Mouse (Mus musculus): ENCODE data around the gene Ppm1m. TPM values are rescaled to one million over a fixed set of nuclear protein-coding genes. Genes with fewer than 3 reads are reported as not detected.

Ppm1m gene
- polyA plus RNA-seq, 1 experiment = 14.6 TPM

DNA sequence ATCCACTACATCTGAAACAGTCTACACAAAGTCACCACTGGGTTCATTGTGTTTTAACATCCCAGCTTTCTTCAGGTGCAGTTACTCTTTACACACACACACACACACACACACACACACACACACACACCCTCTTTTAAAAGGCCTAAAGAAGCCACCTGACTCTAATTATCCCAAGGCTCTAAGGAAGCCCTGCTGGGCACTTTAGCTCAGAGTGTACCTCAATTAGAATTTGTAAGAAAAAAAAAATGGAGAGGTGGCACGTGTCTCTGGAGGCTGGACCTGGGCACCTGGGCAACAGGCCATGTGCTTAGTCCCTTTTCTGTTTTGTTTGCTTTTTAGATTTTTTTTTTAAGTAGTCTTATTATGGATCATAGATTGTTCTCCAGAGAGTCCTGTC lies 31.8 kb downstream of the Ppm1m start:
- DNase-seq (ENCODE audit: low read depth, low spot score) = no peak
- WGBS = 19% methylated on average over 1 of the region's 1 CpGs

DNA sequence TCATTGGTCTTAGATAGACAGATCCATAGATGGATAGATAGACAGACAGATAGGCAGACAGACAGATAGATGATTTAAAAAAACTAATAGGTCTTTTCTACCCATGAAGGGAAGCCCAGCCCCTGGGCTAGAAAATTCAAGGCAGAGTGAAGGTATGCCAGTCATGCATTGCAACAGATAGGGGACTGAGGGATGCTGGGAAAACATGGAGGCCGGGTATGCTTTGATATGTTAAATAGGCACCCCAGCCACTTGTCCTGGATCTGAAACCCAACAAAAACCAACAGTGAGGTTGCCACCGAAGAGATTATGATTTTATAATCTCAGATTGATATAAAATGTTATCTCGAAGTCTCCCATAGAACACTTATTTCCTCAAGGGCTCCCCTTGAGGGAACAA lies 32.3 kb downstream of the Ppm1m start:
- WGBS = 37% methylated on average over 3 of the region's 3 CpGs
- no peak for DNase-seq (ENCODE audit: low read depth, low spot score)

GRCm38 (mm10) chr9:106166709-106167108 lies 32.8 kb downstream of the Ppm1m start:
- DNase-seq (ENCODE audit: low read depth, low spot score) = no peak
- WGBS = 27% methylated on average over 2 of the region's 2 CpGs

DNA sequence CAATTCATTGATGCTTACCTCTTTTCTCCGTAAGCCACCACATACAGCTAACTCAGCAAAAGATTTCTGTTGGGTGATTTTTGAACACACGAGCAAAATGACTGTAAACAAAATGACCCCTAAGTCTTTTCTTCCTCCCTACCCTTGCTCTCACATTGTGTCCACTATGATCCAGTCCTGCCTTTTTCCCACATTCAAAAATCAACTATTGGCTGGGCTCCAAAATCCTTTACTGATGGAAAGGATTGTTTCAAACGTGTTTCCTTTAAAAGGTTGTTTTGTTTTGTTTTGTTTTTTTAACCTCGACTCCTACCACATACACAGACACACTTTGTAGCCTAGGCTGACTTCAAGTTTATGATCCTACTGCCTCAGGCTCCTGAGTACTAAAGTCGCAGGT lies 39.1 kb downstream of the Ppm1m start:
- WGBS = 19% methylated on average over 5 of the region's 5 CpGs
- DNase-seq (ENCODE audit: low read depth, low spot score) = no peak

DNA sequence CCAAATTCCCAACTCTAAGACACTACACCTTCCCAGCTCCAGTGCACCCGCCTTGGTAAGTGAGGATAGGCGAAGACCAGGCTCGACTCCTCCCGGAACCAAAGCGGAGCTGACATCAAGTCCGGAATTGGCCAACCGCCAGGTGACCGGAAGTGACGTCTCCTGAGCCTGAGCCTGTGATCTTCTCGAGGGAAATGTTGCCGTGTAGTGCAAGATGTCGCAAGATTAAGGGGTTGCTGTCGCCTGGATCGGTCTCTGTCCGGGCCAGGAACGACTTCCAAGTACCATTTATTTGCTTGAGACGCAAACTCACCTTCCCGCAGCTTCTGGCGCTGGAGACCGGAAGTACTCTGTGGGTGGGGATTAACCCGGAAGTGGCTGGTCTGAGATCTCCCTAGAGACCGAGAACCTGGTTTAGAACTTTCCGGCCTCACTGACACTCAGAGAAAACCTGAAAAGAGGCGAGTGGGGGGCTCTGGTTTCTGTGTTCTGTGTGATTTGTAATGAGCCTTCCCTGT lies 39.7 kb downstream of the Ppm1m start:
- peak; percentile 84 for DNase-seq (ENCODE audit: low read depth, low spot score)

GRCm38 (mm10) chr9:106159237-106159636 lies 40.3 kb downstream of the Ppm1m start:
- no peak for DNase-seq (ENCODE audit: low read depth, low spot score)
- 85% methylated on average over 9 of the region's 9 CpGs for WGBS

More for the DNA sequence above, 39.7 kb downstream of the Ppm1m start:
- WGBS = 2% methylated on average over 24 of the region's 24 CpGs

DNA sequence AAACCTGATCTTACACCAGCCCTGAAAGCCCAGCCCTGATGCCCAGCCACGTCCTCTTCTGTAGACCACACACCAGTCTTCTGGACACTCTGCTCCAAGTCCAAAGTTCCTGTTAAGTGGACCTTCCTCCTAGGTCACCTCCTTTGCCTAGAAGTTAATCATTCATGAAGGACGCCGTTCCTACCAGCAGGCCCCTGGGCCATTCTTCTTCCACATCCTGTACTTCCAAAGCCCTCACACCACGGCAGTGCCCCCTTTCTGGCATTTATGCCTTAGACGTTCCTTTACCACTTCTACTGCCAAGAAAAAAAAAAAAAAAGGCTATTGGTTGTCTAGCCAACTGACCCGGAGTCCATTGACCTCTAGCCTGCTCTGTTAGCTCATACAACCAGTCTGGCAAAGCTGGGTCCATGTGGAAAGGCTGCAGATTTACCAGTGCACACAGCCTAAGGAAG lies 41.5 kb downstream of the Ppm1m start, which contains the start of gene Glyctk:
Glyctk (minus strand) TSS at position 102 of the 455 bp plus-strand sequence.
- no peak for DNase-seq (ENCODE audit: low read depth, low spot score)
- WGBS = 51% methylated on average over 6 of the region's 6 CpGs

DNA sequence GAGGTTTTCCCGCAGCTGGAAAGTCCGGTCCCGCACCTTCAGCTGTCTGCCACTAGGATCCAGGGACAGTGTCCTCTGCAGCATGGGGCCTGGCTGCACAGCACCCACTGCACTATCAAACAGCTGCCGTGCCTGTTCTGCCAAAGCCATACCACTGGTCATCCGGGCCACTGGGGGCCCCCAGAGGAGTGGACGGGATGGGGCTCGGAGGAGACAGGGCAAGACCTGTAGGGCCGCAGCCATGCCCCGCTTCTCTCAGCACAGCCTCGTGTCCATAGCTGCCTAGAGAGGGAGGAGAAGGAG lies 42.0 kb downstream of the Ppm1m start:
- WGBS = 88% methylated on average over 10 of the region's 10 CpGs
- no peak for DNase-seq (ENCODE audit: low read depth, low spot score)

- WGBS = 87% methylated on average over 21 of the region's 21 CpGs
- no peak for DNase-seq (ENCODE audit: low read depth, low spot score)
These were observed 42.5 kb downstream of the Ppm1m start for GRCm38 (mm10) chr9:106156921-106157622.

DNA sequence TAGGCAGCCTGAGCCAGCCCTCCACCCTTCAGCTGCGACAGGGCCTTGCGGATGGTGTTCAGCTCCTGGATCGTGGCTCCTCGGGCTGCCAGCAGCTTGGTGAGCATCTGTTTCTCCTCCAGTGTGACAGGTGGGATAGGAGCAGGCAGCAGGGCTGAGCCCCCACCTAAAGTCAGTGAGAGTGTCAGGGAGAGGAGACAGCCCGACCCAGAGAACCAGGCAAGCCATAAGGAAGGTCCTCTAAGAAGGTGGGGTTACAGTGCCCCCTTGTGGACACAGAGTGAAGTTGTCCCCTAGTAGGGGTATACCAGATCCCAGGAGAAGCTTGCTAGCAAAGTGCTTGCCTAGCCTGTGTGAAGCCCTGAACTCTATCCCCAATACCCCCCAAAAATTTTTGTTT lies 43.1 kb downstream of the Ppm1m start:
- DNase-seq (ENCODE audit: low read depth, low spot score) = no peak
- WGBS = 66% methylated on average over 5 of the region's 5 CpGs

DNA sequence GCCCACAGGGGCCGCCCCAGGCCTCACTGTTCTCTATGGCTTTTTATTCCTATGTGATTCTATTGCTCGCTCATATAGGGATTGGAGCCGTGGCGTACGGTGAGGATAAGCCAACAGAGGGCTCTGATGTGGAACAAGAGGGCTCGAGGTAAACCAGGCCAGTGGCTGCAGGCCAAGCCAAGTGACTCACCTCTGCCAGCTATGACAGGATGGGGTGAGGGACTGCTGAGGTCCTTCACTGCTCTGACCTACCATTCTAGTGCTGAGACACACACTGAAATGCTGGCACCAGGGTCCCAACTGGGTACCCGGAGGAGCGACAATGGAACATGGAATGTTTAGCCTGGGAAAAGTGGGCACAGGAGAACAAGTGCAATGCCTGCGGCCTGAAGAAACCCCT lies 45.4 kb downstream of the Ppm1m start:
- WGBS = 80% methylated on average over 9 of the region's 9 CpGs
- DNase-seq (ENCODE audit: low read depth, low spot score) = no peak

DNA sequence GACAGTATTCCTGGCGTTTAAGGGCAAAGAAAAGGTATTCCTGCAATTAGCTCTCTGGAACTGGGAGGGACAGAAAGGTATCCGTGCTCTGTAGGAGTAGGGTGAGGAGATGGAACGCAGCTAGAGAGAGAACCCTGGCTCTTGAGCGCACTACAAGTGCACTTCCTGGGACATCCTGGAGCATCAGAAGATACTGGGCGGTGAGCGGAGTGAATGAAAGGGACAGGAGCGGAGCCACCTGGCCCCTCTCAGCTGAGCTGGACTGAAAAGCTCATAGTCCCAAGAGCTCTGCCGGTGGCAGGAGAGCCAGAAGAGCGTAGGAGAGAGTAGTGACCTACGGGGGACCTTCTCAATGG lies 50.2 kb downstream of the Ppm1m start:
- DNase-seq (ENCODE audit: low read depth, low spot score) = no peak
- 24% methylated on average over 10 of the region's 10 CpGs for WGBS

DNA sequence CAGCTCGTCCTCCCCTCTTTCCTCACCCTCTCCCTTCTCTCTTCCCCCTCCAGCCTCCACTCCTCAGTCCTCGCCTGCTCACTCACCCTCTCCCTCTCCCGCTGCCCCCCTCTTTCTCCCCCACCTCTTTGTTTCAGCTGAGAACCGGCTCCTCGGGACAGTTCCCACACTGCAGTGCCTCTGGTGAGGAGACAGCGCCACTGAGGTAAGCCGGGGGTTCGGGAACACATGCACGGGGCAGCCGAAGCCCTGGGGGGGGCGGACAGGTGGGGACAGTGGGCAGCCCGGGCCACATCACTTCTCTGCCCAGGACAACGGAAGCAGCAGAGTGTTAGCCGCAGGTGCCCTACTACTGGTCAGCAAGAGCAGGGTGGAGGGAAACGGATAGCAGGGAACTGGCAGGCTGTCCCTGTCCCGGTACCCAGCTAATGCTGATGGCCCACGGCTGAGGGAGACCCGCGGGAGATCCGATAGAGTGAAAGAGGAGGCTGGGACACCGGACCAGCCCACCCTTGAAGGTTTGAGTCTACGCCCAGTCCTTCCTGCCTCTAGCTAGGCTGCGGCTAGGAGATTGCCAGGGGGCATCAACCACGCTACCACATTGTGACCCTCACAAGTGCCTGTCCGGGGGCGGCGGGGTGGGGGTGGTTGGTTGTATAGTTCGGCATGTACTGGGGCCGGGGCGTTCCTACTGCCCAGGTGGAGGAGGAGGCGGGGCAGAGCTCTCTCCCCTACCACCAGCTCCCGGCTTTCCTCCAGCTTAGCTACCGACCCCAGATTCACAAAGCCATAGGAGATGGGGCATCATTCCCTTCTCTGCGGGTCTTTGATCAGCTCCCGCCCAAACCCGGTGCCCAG lies 50.8 kb downstream of the Ppm1m start:
- DNase-seq (ENCODE audit: low read depth, low spot score) = no peak
- 1% methylated on average over 36 of the region's 36 CpGs for WGBS

DNA sequence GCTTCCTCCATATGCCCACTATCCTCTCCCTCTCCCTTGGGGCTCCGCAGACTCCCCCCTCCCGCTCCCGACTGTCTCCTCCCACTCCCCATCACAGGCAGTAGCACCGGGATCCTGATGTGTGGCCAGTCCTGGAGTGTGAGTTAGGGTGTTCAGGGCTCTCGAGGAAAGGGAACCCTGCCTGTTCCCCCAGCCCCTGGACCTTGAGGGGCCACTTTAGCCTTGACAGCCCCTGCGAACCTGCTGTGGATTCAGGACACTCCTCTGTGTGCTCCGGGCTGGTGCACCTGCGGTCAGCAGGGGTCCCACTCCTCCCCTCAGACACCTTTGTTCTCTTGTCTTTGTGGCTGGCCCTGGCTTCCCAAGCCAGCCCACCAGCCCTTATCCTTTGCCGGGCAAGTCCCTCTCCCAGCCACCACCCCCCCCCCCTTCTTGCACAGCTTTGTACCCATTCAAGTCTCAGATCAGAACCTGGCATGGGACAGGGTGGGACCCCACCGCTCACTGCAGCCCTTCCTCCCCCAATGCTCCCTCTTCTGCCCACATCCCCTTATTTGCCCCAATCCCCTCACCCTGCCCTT lies 51.6 kb downstream of the Ppm1m start:
- 9% methylated on average over 10 of the region's 10 CpGs for WGBS
- DNase-seq (ENCODE audit: low read depth, low spot score) = no peak

- 28% methylated on average over 5 of the region's 5 CpGs for WGBS
These were observed 52.3 kb downstream of the Ppm1m start for GRCm38 (mm10) chr9:106147281-106147680.

DNA sequence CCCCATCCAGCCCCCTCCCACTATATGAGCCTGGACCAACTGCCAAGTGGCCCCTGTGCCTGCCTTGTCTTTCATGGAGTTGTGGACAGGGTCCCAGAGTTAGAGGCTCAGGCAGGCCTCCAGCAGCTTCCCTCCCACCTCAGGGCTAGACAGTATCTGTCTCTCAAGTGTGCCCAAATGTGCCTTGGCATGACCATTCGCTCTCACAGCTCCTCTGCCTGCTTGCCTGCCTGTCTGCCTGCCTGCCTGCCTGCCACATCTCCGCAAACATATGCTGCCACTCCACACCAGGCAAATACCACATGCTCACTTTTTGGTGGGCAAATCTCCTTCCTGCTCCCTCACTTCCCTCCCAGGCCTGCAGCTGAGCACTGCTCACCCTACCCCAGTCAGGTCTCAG lies 54.0 kb downstream of the Ppm1m start:
- WGBS = 73% methylated on average over 2 of the region's 2 CpGs
- no peak for DNase-seq (ENCODE audit: low read depth, low spot score)

More at GRCm38 (mm10) chr9:106147281-106147680, 52.3 kb downstream of the Ppm1m start:
- no peak for DNase-seq (ENCODE audit: low read depth, low spot score)

Other genes with a start within 250 kb of the Ppm1m start
- gene Col6a5, start 239.1 kb downstream of the Ppm1m start, polyA plus RNA-seq (2012; rRNA removed) = 0.52 and 1.6 TPM in 2 replicates
- gene Col6a4, start 103.0 kb downstream of the Ppm1m start, polyA plus RNA-seq (2012; rRNA removed) = 19.4 and 21.8 TPM in 2 replicates
- 6.7 and 15.6 TPM in 2 replicates for gene Glyctk, start 41.6 kb downstream of the Ppm1m start, polyA plus RNA-seq (2012; rRNA removed)
- 48.0 and 56.3 TPM in 2 replicates for gene Wdr82, start 28.8 kb downstream of the Ppm1m start, polyA plus RNA-seq (2012; rRNA removed)
- 33.5 and 33.6 TPM in 2 replicates for gene Twf2, start 3.4 kb upstream of the Ppm1m start, polyA plus RNA-seq (2012; rRNA removed)
- gene Tlr9, start 22.9 kb upstream of the Ppm1m start, polyA plus RNA-seq (2012; rRNA removed) = 3.3 and 6.0 TPM in 2 replicates
- gene Alas1, start 48.9 kb upstream of the Ppm1m start, polyA plus RNA-seq (2012; rRNA removed) = 106 and 167 TPM in 2 replicates
- gene Poc1a, start 81.3 kb upstream of the Ppm1m start, polyA plus RNA-seq (2012; rRNA removed) = 19.7 and 23.2 TPM in 2 replicates
- gene Dusp7, start 168.9 kb upstream of the Ppm1m start, polyA plus RNA-seq (2012; rRNA removed) = 12.6 and 15.2 TPM in 2 replicates
- 788 and 789 TPM in 2 replicates for gene Rpl29, start 229.7 kb upstream of the Ppm1m start, polyA plus RNA-seq (2012; rRNA removed)
- 88.7 and 135 TPM in 2 replicates for gene Acy1, start 238.6 kb upstream of the Ppm1m start, polyA plus RNA-seq (2012; rRNA removed)
- gene Abhd14b, start 247.7 kb upstream of the Ppm1m start, polyA plus RNA-seq (2012; rRNA removed) = 58.1 and 64.3 TPM in 2 replicates
- 43.9 and 46.5 TPM in 2 replicates for gene Abhd14a, start 247.9 kb upstream of the Ppm1m start, polyA plus RNA-seq (2012; rRNA removed)

All from large intestine, adult 2 months (tissue).